Mouse (Mus musculus) A20 (cell line): ENCODE results near the gene Gm13889.

ENCODE experiments used
- DNase-seq: peaks from one replicate; pipeline ENCODE4 v3.0.0-alpha.2; 2011; ENCODE audit warnings: low read depth, low spot score

Gm13889 gene

DNA sequence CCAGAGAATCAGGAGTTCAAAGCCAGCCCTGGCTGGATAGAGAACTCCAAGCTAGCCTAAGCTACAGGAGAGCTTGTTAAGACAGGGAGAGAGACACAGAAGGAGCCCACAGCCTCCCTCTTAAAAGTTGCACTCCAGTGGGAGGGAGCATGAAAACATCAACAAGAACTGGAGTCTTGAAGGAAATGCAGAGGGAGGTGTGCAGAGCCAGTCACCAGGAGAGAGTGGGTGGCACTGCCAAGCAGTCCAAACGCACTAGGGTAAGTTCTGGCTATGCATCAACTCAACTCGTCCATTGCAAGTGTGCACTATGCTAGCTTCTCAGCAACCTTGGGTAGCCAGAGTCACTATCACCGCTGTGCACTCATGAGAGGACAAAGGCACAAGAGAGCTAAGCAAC is 1.2 kb upstream of the Gm13889 start:
- no peak for DNase-seq

DNA sequence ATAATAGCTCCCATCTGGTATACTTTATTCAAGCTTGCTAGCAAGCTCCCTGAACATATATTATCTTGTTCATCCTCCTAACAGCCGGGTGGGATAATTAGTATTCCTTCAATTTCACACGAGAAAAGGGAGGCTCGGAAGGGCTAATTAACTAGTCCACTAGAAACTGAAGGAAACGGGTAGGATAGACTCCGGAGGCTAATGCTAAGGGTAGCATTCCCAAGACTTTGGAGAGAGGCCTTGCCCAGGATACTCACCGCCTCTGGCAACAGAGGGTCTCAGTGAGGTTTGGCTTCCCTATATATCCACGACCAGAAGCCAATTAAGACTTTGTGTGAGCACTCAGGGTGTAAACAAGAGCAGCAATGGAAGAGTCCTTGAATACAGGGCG is 779 bp upstream of the Gm13889 start:
- no peak for DNase-seq

- no peak for DNase-seq
These were observed 635 bp downstream of the Gm13889 start for GRCm38 (mm10) chr2:93956331-93956801.

DNA sequence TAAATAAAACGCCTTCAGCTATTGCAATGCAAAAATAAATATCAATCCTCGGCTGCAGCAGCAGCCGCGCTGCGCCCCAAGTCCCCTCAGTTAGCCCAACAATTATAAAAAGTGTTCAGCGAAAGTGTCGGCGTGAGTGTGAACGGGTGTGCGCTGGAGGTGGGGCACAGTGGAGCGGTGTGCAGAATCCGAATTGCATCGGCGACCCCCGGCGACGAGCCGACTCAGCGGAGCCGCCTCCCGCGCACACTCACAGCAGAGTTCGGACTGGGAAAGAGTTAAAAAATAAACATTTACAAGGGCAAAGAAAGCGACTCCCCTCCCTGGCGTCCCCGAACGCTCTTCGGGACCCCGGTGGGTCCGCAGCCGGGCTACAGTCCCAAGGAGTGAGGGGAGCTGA is 1.1 kb downstream of the Gm13889 start:
- no peak for DNase-seq

DNA sequence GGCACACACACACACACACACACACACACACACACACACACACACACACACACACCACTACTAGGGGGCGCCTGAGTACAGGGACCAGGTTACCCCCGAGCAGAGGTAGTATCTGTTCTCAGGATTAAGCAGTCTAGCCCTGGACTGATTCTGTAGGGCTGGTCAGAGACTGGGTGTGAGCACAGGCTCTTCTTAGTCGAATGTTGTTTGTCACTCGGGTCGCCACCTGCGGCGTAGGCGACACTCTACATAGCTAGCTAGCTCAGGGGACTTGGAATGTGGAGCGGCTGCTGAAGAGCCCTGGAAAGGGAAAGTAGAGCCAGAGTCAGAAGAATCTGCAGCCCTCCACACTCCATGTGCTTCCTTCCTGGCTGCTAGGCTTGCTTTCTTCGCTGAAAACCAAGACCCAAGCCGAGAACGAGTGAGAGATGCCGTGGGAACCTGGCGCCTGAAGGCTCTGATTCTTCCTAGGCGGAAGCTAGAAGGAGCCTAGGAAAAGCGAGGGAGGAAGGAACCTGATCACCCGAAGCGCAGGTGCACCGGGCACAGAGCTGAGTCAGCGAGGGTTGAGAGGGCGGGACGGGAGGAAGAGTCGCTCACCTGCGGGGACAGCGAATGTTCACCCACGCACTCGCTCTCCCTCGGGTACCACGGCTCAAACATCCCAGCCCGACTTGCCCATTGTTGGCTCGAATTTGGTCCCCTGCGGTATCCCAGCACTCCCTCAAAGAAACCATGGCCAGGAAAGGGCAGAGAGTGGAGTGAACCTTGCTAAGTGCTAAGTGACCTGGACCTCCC is 2.0 kb downstream of the Gm13889 start:
- no peak for DNase-seq

- no peak for DNase-seq
These were observed 3.3 kb downstream of the Gm13889 start for GRCm38 (mm10) chr2:93953726-93954125.

- DNase-seq, result no peak
These were observed 10.0 kb downstream of the Gm13889 start for GRCm38 (mm10) chr2:93946976-93947375.

DNA sequence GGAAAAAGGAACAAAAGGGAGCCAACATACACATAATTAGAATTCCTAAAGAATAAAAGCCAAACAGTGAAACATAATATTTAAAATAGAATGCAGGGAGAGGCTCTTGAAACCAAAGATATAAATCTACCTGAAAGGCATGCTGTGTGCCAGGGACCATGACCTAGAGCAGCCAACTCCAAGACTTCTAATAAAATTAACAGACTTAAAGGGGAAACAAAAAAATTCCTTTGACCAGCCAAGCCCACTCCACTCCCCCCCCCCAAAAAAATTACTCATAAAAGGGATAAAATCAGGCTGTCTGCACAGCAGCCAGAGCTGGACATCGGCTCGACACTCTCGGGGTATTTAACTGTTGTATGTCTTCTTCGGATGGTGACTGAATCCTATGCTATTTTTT is 12.1 kb downstream of the Gm13889 start:
- no peak for DNase-seq

DNA sequence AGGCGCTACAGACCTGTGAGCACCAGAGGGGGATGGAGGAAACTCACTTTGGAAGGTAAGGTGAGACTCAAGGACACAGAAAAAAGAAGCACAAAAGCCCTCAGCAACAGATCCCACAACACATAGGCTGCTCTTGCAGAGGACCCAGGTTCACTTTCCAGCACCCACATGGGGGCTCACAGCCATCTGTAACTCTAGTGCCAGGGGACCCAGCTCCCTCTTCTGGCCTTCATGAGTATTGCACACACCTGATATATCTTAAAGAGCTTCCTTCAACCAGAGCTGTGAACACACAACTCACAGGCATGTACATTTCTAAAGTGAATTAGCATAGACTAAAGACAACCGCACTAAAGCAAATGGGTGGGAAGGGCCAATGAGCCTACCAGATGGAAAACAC is 12.9 kb downstream of the Gm13889 start:
- DNase-seq, result peak; percentile 37

GRCm38 (mm10) chr2:93941670-93942069 is 15.3 kb downstream of the Gm13889 start:
- peak; percentile 16 for DNase-seq

DNA sequence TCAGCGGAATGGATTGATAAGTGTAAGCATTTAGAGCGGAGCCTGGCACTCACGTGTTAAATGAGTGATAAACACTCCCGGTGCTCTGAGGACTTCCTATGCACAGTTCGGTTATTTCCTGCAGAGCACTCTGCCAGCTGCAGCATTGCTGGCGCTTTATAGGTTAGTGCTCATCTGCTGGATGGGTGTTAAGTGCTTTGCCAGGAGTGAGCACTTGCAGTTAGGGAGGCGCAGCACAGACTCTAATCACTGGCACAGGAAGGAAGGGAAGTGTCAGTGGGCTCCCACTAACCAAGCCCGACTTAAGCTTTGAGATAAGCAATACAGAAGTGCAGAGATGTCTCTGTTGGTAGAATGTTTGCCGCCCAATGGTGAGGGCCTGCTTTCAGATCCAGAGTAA is 18.5 kb downstream of the Gm13889 start:
- DNase-seq, result no peak

- DNase-seq, result no peak
These were observed 28.1 kb downstream of the Gm13889 start for GRCm38 (mm10) chr2:93928866-93929265.

- DNase-seq, result no peak
These were observed 29.1 kb downstream of the Gm13889 start for GRCm38 (mm10) chr2:93927701-93928437.

DNA sequence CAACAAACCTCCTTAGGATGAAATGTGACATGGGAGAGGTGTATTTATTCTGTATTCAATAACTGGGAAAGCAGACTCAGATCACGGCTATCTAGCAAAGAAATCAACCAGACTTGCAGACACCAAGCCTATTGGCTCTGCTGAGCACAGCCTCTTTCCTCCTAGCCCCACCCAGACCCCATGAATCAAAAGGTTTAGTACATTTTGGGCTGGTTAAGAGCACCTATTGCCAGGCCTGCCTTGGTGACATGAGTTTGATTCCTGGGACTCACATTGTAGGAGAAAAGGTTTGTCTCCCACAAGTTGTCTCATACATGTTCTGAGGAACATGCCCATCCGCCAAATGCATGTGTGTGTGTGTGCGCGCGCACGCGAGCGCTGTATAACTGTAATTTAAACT is 30.9 kb downstream of the Gm13889 start:
- no peak for DNase-seq

GRCm38 (mm10) chr2:93919093-93919492 is 37.9 kb downstream of the Gm13889 start:
- no peak for DNase-seq

DNA sequence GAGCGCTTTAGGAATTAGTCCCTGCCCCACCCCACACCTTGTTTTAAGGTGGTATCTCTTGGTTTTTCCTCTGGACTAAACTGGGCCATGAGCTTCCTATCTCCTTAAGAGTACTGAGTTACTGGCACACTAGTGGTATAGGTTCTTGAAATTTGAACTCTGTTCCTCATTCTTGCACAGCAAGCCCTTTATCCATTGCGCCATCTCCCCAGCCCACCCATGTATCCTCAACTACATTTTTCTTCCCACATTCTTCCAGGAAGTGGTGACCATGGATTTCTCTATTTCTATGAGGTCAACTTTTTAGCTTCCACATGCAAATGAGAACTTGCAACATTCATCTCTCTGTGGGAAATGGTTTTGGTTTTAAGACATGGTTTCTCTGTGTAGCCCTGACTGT is 43.4 kb downstream of the Gm13889 start:
- no peak for DNase-seq

GRCm38 (mm10) chr2:93911942-93912341 is 45.1 kb downstream of the Gm13889 start:
- DNase-seq, result no peak

- no peak for DNase-seq
These were observed 47.3 kb downstream of the Gm13889 start for GRCm38 (mm10) chr2:93909716-93910115.

DNA sequence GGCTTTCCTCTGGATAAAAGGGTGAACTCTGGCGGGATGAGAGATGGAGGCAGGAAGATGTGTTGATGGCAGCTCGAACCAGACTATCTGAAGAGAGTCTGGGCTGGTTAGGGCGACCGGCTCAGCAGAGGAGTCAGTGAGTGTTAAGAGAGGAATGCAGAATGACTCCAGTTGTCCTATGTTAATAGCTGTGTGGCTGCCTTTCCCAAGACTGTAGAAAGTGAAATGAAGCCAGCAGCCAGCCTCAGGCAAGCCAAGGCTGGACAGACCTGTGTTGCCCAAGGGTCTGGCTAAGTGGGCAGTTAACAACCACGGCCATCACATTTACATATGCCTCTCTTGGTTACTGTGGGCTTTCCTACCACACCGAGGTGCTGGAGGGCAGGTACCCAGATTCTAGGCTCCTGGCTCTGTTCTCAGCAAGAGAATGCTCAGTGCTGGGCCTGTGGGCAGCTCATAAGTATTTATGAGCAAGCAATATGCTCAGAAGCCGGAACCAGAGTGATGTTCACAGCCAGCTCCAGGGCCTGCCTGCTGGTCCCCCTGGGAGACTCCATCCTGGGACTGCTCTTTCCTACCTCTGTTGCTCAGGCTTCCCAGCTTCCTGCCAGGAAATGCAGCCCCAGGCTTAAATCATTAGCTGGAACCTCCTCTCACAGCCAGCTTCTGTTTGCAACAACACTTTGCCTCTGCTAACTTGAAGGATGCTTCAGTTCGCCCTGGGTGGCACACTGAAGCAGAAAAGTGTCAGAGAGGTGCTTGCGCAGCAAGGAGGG is 49.3 kb downstream of the Gm13889 start:
- DNase-seq, result no peak

DNA sequence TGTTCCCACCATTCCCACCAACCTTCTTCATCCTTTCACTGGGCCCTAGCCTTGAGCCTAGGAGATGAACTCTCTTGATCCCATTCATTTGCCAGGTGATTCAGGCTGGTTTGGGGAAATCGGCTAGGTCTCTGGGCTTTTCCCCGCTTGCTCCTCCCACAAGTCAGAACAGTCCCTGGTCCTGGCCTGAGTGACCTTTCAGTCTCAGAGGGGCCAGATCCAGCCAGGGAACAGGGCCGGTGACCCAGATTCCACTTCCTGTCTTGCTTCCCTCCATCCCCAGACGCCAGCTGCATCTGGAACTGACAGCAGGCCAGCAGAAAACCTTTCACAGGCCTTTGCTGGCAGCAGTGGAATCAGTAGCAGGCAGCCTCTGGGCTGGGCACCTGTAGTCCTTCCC is 50.7 kb downstream of the Gm13889 start:
- DNase-seq, result no peak
